Mouse (Mus musculus) C2C12 (cell line): Measurements from ENCODE around the gene Ano8. TPM values are rescaled to one million over a fixed set of nuclear protein-coding genes. Genes with fewer than 3 reads are reported as not detected.

ENCODE experiments used
- H3K27me3 ChIP-seq: one replicate; pipeline ENCODE4 v1.6.1; 2011; ENCODE audit not compliant: control insufficient read depth, insufficient read depth, insufficient read length
- H3K36me3 ChIP-seq: one replicate; pipeline ENCODE4 v1.6.1; 2011; ENCODE audit not compliant: control insufficient read depth, insufficient read depth
- H3K4me3 ChIP-seq: one replicate; pipeline ENCODE4 v1.5.1; 2011; ENCODE audit warnings: mild to moderate bottlenecking, control low read depth; ENCODE audit not compliant: poor library complexity, insufficient read depth, severe bottlenecking
- H3K79me2 ChIP-seq: one replicate; pipeline ENCODE4 v1.6.1; 2011; ENCODE audit not compliant: control insufficient read depth, insufficient read depth
- H3K79me3 ChIP-seq: one replicate; pipeline ENCODE4 v1.6.1; 2011; ENCODE audit warnings: low read depth, control low read depth
- H3ac ChIP-seq: one replicate; pipeline ENCODE3; 2011; ENCODE audit warnings: low read depth; ENCODE audit not compliant: control insufficient read depth, insufficient read length
- CEBPB ChIP-seq: IDR thresholded peaks from one replicate; pipeline ENCODE4 v1.6.1; 2011; ENCODE audit warnings: low read depth, mild to moderate bottlenecking, control low read depth, moderate library complexity
- CTCF ChIP-seq: IDR thresholded peaks from one replicate; pipeline ENCODE4 v1.5.1; 2011; ENCODE audit not compliant: control insufficient read depth, insufficient read depth, insufficient read length
- FOSL1 ChIP-seq: IDR thresholded peaks from one replicate; pipeline ENCODE4 v1.8.0; 2011; ENCODE audit warnings: mild to moderate bottlenecking, low read length; ENCODE audit not compliant: poor library complexity, insufficient read depth, severe bottlenecking
- MAX ChIP-seq: IDR thresholded peaks from one replicate; pipeline ENCODE4 v1.6.1; 2011; ENCODE audit warnings: mild to moderate bottlenecking, control low read depth
- MYOD1 ChIP-seq: IDR thresholded peaks from one replicate; pipeline ENCODE4 v1.6.1; 2011; ENCODE audit warnings: low read depth; ENCODE audit not compliant: control insufficient read depth, insufficient read length
- MYOG ChIP-seq: IDR thresholded peaks from one replicate; pipeline ENCODE4 v1.6.1; 2011; ENCODE audit not compliant: control insufficient read depth, insufficient read length; ENCODE audit errors: extremely low read depth
- USF1 ChIP-seq: IDR thresholded peaks from one replicate; pipeline ENCODE4 v1.6.1; 2011; ENCODE audit warnings: low read depth, mild to moderate bottlenecking, control low read depth, moderate library complexity
- polyA plus RNA-seq: library from polyadenylated mRNA; unstranded; fragments of >200 nt; fragmentation: generic; extraction: Trizol; gene quantifications from one replicate; pipeline ENCODE4 v1.2.1, GENCODE M21; 2012; ENCODE audit warnings: missing spikeins

Gene Ano8
- polyA plus RNA-seq, 1 experiment = 22.1 TPM

GRCm38 (mm10) chr8:71470146-71470912, 15.4 kb downstream of the Ano8 start:
- peak overlapping the region; percentile 83 for H3ac ChIP-seq
- H3K79me3 ChIP-seq = peaks cover 18% of the 10 kb centered on the region
- peaks cover 23% of the 10 kb centered on the region for H3K36me3 ChIP-seq
- no peak for TF ChIP-seq MYOD1
- no peak for TF ChIP-seq CEBPB
- no peak for TF ChIP-seq CTCF
- no peak for TF ChIP-seq MYOG
- no peaks in the 10 kb centered on the region for H3K27me3 ChIP-seq
- H3K79me2 ChIP-seq = peaks cover 42% of the 10 kb centered on the region
- no peak overlapping the region for H3K4me3 ChIP-seq

- Histone ChIP-seq H3K27me3 (no peaks in the 10 kb centered on the region), H3K4me3 (peak overlapping the region; percentile 79)
- TF ChIP-seq USF1 (no peak), MYOG (no peak), CTCF (no peak), FOSL1 (no peak), MYOD1 (no peak), CEBPB (no peak), MAX (no peak)
Measured at GRCm38 (mm10) chr8:71469411-71469810, 16.4 kb downstream of the Ano8 start.

GRCm38 (mm10) chr8:71468916-71469315, 16.8 kb downstream of the Ano8 start, which contains the start of gene Dda1:
Gene Dda1, plus strand, starts transcription at chr8:71469199.
- H3ac ChIP-seq = peak within 1 kb of the TSS; percentile 83
- H3K27me3 ChIP-seq = no peaks in the 10 kb centered on the region
- H3K4me3 ChIP-seq = peak within 1 kb of the TSS; percentile 79
- H3K36me3 ChIP-seq = peaks cover 20% of the 10 kb centered on the region
- no peak for TF ChIP-seq FOSL1
- peaks cover 46% of the 10 kb centered on the region for H3K79me2 ChIP-seq
- H3K79me3 ChIP-seq = peaks cover 18% of the 10 kb centered on the region

More at GRCm38 (mm10) chr8:71469411-71469810, 16.4 kb downstream of the Ano8 start:
- Histone ChIP-seq H3K36me3 (peaks cover 22% of the 10 kb centered on the region), H3K79me3 (peaks cover 18% of the 10 kb centered on the region), H3ac (peak overlapping the region; percentile 83), H3K79me2 (peaks cover 46% of the 10 kb centered on the region)

- Histone ChIP-seq H3K27me3 (no peaks in the 10 kb centered on the region), H3K36me3 (peaks cover 15% of the 10 kb centered on the region), H3K79me2 (peaks cover 46% of the 10 kb centered on the region), H3ac (no peak overlapping the region), H3K79me3 (peaks cover 18% of the 10 kb centered on the region), H3K4me3 (no peak overlapping the region)
- no peak for TF ChIP-seq CEBPB
- TF ChIP-seq CTCF = no peak
- no peak for TF ChIP-seq MAX
- TF ChIP-seq FOSL1 = no peak
- no peak for TF ChIP-seq MYOD1
- TF ChIP-seq MYOG = no peak
- TF ChIP-seq USF1 = no peak
Measured at GRCm38 (mm10) chr8:71468001-71468400, 17.8 kb downstream of the Ano8 start.

DNA sequence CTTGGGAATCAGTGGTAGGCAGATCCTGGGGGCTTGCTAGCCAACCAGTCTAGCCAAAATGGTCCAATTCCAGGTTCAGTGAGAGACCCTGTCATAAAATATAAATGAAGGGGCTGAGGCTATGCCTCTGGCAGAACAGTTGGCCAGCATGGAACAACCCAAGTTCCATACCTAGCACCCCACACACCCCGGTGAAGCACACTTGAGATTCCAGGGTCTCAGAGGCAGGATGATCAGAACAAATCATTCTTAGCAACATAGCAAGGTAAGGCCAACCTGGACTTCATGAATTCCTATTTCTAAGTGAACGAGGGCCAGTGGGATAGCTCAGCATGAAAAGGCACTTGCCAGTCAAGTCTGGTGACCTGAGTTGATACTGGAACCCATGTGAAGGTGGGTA, 18.6 kb downstream of the Ano8 start:
- peaks cover 12% of the 10 kb centered on the region for H3K36me3 ChIP-seq
- peaks cover 52% of the 10 kb centered on the region for H3K79me2 ChIP-seq
- no peak overlapping the region for H3ac ChIP-seq
- H3K4me3 ChIP-seq = no peak overlapping the region
- peaks cover 18% of the 10 kb centered on the region for H3K79me3 ChIP-seq
- no peak for TF ChIP-seq CEBPB
- no peak for TF ChIP-seq CTCF
- TF ChIP-seq MYOD1 = no peak
- TF ChIP-seq MAX = no peak
- H3K27me3 ChIP-seq = no peaks in the 10 kb centered on the region

DNA sequence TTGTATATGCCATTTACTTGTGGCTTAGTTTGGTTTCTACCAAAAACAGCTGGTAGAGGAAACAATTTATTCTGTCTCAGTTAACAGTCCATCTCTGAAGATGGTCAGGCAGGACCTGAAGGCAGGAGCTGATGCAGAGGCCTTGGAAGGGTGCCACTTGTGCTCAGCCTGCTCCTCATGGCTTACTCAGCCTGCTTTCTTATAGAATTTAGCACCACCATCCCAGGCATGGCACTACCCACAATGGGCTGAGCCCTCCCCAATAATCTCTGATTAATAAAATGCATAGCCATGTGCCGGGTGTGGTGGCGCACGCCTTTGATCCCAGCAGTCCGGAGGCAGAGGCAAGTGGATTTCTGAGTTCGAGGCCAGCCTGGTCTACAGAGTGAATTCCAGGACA, 19.6 kb downstream of the Ano8 start:
- Histone ChIP-seq H3K36me3 (peaks cover 6% of the 10 kb centered on the region), H3K79me3 (peaks cover 21% of the 10 kb centered on the region), H3K79me2 (peaks cover 52% of the 10 kb centered on the region), H3K4me3 (no peak overlapping the region), H3K27me3 (no peaks in the 10 kb centered on the region), H3ac (no peak overlapping the region)
- TF ChIP-seq MYOD1 = no peak
- no peak for TF ChIP-seq MYOG
- TF ChIP-seq MAX = no peak
- no peak for TF ChIP-seq CEBPB
- no peak for TF ChIP-seq FOSL1
- TF ChIP-seq USF1 = no peak
- TF ChIP-seq CTCF = no peak
